In the genomic region with DNA sequence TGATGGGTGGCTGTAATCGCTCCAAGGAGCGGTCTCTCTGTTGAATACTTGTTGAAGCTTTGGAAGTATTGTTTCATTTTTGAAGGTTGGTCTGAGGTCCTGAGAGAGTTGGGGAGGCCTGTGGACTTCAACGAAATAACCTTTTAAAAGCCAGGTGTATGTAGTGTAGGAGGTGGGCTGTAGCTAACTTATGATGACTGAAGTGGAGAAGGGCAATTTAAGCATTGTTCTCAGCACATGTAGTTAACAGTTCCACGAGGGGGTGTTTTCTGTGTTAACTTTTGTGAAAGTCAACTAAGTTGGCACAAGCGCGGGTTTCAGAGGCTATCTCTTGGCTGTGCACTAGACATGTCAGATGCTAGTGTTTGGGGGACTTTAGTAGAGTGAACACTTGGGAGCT, we compare ENCODE assay signal across 8 mouse cellular contexts. TPM values are rescaled to one million over a fixed set of nuclear protein-coding genes. Genes with fewer than 3 reads are reported as not detected.
DNase-seq lines count a peak whose midpoint lies in the region; ATAC-seq and TF ChIP-seq lines count a peak whose summit lies in the region.

No protein-coding gene starts in this region.

- ATAC-seq in lung, embryonic 14.5 days (ENCODE audit: insufficient read depth), result no peak
- no peak for ATAC-seq in embryonic facial prominence, embryonic 13.5 days (ENCODE audit: insufficient number of reproducible peaks, insufficient read depth, low FRiP score, low TSS enrichment, low read depth)

- H3K36me3 ChIP-seq in lung, embryonic 14.5 days (ENCODE audit: insufficient read depth), result no peaks in the 10 kb centered on the region
- H3K36me3 ChIP-seq in embryonic facial prominence, embryonic 13.5 days, result 0 out of 2 replicates have a peak, but pooled peaks cover 3% of the 10 kb centered on the region

- WGBS in lung, embryonic 14.5 days, result 47% methylated on average over 6 of the region's 6 CpGs
- WGBS in embryonic facial prominence, embryonic 13.5 days, result 61% methylated on average over 6 of the region's 6 CpGs

- DNase-seq in lung, embryonic 14.5 days, result peak; percentile 28
- DNase-seq in lung, postnatal 14 days, result no peak
- peak; percentile 51 for DNase-seq in induced T-regulatory cell, adult 2 months (ENCODE audit: low read depth)
- peak; percentile 42 for DNase-seq in naive thymus-derived CD4-positive, alpha-beta T cell, adult 2 months (ENCODE audit: low read depth)
- no peak for DNase-seq in ovary, postnatal 14 days (ENCODE audit: low spot score)
- DNase-seq in left cerebral cortex, postnatal 4 days, result no peak
- no peak for DNase-seq in right cerebral cortex, postnatal 14 days

- H3K4me3 ChIP-seq in lung, embryonic 14.5 days (ENCODE audit: low read depth, low read length), result peak overlapping the region; percentile 93
- peak overlapping the region; percentile 87 for H3K4me3 ChIP-seq in embryonic facial prominence, embryonic 13.5 days

- no peak overlapping the region for H3K27ac ChIP-seq in lung, embryonic 14.5 days (ENCODE audit: low read depth)
- no peak overlapping the region for H3K27ac ChIP-seq in embryonic facial prominence, embryonic 13.5 days

- no peaks in the 10 kb centered on the region for H3K9me3 ChIP-seq in lung, embryonic 14.5 days (ENCODE audit: low read depth, low read length)
- no peaks in the 10 kb centered on the region for H3K9me3 ChIP-seq in embryonic facial prominence, embryonic 13.5 days

- no peak for TF ChIP-seq CTCF in lung, embryonic 14.5 days (IDR thresholded peaks at IDR 0.05; ENCODE audit: low read depth)

- H3K4me2 ChIP-seq in lung, embryonic 14.5 days, result peak overlapping the region; percentile 68
- H3K4me2 ChIP-seq in embryonic facial prominence, embryonic 13.5 days, result peak overlapping the region; percentile 65

- H3K4me1 ChIP-seq in lung, embryonic 14.5 days (ENCODE audit: insufficient read depth), result peaks cover 15% of the 10 kb centered on the region; the same call in 1 of the 2 replicates
- peaks cover 6% of the 10 kb centered on the region for H3K4me1 ChIP-seq in embryonic facial prominence, embryonic 13.5 days

- H3K27me3 ChIP-seq in lung, embryonic 14.5 days (ENCODE audit: insufficient read depth, low read length), result no peaks in the 10 kb centered on the region
- no peaks in the 10 kb centered on the region for H3K27me3 ChIP-seq in embryonic facial prominence, embryonic 13.5 days

- peak overlapping the region; percentile 97 for H3K9ac ChIP-seq in lung, embryonic 14.5 days
- peak overlapping the region; percentile 94 for H3K9ac ChIP-seq in embryonic facial prominence, embryonic 13.5 days

- intact Hi-C loops in left cerebral cortex, postnatal 4 days (cut with DNase I), result loop anchor here (2.0 kb wide), 1 partner anchor 694 kb away; no protein-coding TSS in a partner anchor

RNA-seq across cellular contexts. Expression of a gene that starts 1.3 kb away (rescaled TPM):
- 44.3 and 47.9 TPM in 2 replicates for polyA plus RNA-seq in lung, embryonic 14.5 days (2014; fragmentation: Nextera tagmentation; extraction: Ambion mirVana)
- 39.6 and 42.7 TPM in 2 replicates for polyA plus RNA-seq in embryonic facial prominence, embryonic 13.5 days (2015; fragmentation: Nextera tagmentation; extraction: Ambion mirVana)
- 10 to 100 TPM; 76.3 to 82.5 TPM for total RNA-seq in left cerebral cortex, postnatal 4 days (2021)

RNA-seq across cellular contexts. Expression of a gene that starts 8.9 kb away (rescaled TPM):
- 40.1 and 43.6 TPM in 2 replicates for polyA plus RNA-seq in lung, embryonic 14.5 days (2014; fragmentation: Nextera tagmentation; extraction: Ambion mirVana)
- 43.0 and 46.0 TPM in 2 replicates for polyA plus RNA-seq in embryonic facial prominence, embryonic 13.5 days (2015; fragmentation: Nextera tagmentation; extraction: Ambion mirVana)
- 10 to 100 TPM; 70.6 to 76.1 TPM for total RNA-seq in left cerebral cortex, postnatal 4 days (2021)

Comparison
In these comparisons a context has a peak if more than half of its experiments do, and no peak if none do; other contexts are left out.
1. DNase-seq: peak in lung, embryonic 14.5 days (single experiment), induced T-regulatory cell, adult 2 months (single experiment) and naive thymus-derived CD4-positive, alpha-beta T cell, adult 2 months (single experiment); none in lung, postnatal 14 days (single experiment), ovary, postnatal 14 days (single experiment), left cerebral cortex, postnatal 4 days (single experiment) and right cerebral cortex, postnatal 14 days (single experiment).